Mouse (Mus musculus) embryo, embryonic 11.5 days (tissue): ENCODE measurements around the gene 1500009L16Rik.

Source experiments
- DNase-seq: peaks from one replicate; pipeline ENCODE4 v3.0.0-alpha.2; 2012; ENCODE audit warnings: low read depth, low spot score

1500009L16Rik gene

GRCm38 (mm10) chr10:83760535-83760934 is 37.9 kb downstream of the 1500009L16Rik start:
- no peak for DNase-seq

- DNase-seq, result no peak
These were observed 41.2 kb downstream of the 1500009L16Rik start for GRCm38 (mm10) chr10:83763891-83764290.

GRCm38 (mm10) chr10:83766882-83767281 is 44.2 kb downstream of the 1500009L16Rik start:
- DNase-seq, result no peak

DNA sequence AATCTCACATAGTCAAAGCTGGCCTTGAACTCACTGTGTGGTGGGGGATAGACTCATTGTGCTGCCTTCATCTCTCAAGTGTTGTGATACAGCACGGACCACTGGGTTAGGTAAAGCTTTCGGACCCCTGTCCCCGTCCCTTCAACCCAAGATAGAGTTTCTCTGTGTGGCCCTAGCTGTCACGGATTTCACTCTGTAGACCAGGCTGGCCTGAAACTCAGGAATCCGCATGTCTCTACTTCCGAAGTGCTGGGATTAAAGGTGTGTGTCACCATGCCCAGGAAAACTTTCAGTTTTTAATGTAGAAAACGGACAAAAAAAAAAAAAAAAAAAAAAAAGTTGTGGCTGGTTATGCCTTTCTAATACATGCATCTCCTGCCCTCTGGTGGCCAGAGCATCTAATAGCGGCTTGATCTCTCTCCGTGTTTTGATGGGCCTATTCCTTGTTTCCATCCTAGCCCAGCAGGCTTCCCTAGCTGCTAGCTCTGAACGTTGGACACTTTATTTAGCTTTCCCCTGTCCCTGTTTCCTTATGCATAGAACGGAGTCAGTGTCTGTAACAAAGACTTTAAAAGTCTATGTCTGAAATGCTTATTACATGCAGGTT is 53.7 kb downstream of the 1500009L16Rik start:
- peak; percentile 66 for DNase-seq

GRCm38 (mm10) chr10:83777253-83777652 is 54.6 kb downstream of the 1500009L16Rik start:
- no peak for DNase-seq

DNA sequence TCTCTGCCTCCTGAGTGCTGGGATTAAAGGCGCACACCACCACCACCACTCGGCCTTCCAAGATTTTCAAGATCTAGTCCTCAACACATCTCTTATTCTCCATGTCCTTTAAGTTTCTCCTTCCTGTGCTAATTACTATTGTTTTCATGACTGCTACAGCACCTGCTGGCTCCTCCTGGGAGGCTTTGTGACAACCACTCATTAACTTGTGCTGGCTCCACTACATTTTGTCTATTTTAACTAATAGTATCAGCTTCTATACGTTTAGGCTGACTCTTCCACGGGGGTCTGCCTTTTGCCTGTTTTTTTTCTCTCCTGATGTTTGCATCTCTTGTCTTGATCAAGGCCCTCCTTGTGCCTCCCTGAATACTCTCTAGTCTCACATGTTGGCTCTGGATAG is 59.2 kb downstream of the 1500009L16Rik start:
- DNase-seq, result no peak

DNA sequence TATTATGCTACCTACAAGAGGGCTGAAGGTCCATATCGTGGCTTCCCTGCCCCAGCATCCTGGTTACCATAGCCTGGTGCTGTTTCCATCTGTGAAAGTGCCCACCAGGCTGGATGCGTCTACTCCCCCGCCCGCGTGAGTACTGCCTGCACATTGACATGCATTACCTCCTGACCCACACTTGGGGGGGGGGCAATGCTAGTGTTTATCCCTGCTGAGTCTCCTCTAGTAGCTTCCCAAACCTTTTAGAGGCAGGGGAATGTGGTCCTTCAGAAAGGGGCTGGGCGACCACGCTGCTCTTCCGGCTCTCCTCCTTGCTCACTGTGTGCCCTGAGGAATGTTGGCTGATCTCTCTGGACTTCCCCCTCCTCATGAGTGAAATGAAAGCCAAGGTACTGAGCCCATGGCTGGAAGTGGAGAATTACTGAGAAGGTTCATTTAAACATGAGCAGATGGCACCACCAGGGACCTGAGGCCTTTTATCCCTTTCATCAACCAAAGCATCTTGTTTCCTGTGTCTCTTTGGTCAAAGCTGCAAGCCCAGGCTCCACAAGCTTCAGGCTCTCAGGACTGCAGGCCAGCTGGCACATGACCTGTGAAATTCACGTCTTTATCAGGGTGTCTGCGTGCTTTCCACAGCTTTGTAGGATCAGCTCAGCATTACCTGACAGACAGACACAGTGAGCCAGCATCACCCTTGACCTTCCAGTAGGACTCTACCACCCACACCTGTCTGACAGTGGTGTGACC is 59.9 kb downstream of the 1500009L16Rik start:
- DNase-seq, result no peak

- no peak for DNase-seq
These were observed 62.3 kb downstream of the 1500009L16Rik start for GRCm38 (mm10) chr10:83785003-83785402.

- no peak for DNase-seq
These were observed 63.1 kb downstream of the 1500009L16Rik start for GRCm38 (mm10) chr10:83785627-83786392.

DNA sequence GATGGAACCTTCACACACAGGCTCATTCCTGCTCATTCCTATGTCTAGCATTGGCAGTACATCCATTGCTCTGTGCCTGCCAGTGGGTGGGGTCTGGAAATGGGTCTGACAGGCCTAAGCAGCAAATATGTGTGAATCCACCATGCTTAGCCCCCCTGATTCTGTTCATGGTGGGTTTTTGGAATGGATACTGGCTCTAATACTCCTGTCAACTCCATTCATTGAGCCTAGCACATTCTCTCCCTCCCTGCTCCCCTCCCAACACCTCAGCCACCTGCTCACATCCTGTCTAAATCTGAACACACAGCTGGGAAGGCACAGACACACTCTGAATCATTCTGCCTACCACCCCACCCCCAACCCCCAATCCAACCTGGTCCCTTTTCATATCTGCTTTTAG is 72.4 kb downstream of the 1500009L16Rik start:
- no peak for DNase-seq

DNA sequence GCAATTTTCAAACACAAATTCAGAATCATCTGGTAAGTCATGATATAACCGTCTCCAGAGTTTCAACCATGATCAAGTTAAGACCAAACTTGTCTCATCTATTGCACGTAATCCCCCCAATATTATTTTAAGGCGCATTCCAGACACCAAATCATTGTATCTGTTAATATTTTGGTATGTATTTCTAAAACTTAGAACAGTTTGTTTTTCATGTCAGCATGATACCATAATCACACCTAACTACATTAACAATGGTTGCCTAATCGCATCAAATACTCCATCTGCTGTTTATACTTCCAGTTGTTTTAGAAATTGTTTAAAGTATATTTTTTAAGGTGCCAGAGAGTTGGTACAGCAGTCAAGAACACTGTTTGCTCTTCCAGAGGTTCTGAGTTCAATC is 72.8 kb downstream of the 1500009L16Rik start:
- DNase-seq, result no peak

GRCm38 (mm10) chr10:83804021-83804420 is 81.4 kb downstream of the 1500009L16Rik start:
- DNase-seq, result no peak

- DNase-seq, result peak; percentile 48
These were observed 82.6 kb downstream of the 1500009L16Rik start for GRCm38 (mm10) chr10:83805201-83805718.

GRCm38 (mm10) chr10:83807251-83807650 is 84.6 kb downstream of the 1500009L16Rik start:
- no peak for DNase-seq
